ENCODE assay signal across 10 mouse cellular contexts in genomic region chr3:89966946-89967345, GRCm38 (mm10). TPM values are rescaled to one million over a fixed set of nuclear protein-coding genes. Genes with fewer than 3 reads are reported as not detected.
DNase-seq lines count a peak whose midpoint lies in the region; ATAC-seq and TF ChIP-seq lines count a peak whose summit lies in the region.
"Had no signal": no experiment of that assay in that cellular context is flagged by ENCODE, and none has a peak within 500 bp of the region (broad histone marks: within the 10 kb centered on the region; RNA-seq: fewer than 3 reads in every experiment).

No protein-coding gene starts in this region.

- H3K27ac ChIP-seq in gastrocnemius, adult 2 months: no peak overlapping the region
- no peak overlapping the region for H3K27ac ChIP-seq in liver, postnatal 0 days (ENCODE audit: low read depth)

- ATAC-seq in liver, postnatal 0 days: no peak
- no peak for ATAC-seq in inflammation-experienced regulatory T-cells, adult 6 months
- ATAC-seq: Patski had no signal

- H3K9ac ChIP-seq in liver, postnatal 0 days (replicated peaks): no peak overlapping the region
- H3K9ac ChIP-seq: heart, embryonic 12.5 days had no signal

- H3K4me3 ChIP-seq in gastrocnemius, adult 2 months: no peak overlapping the region
- no peak overlapping the region for H3K4me3 ChIP-seq in liver, postnatal 0 days (ENCODE audit: low read depth, low read length)
- H3K4me3 ChIP-seq: heart, embryonic 12.5 days had no signal

- no peak for DNase-seq in gastrocnemius, adult 2 months
- no peak for DNase-seq in gastrocnemius, adult 8-10 months (ENCODE audit: low spot score in 2 of 2)
- peak; percentile 63 for DNase-seq in 3T3-L1 (ENCODE audit: low read depth, low spot score)
- DNase-seq in R1 (ENCODE audit: low read depth, low spot score): peak; percentile 88
- DNase-seq in liver, postnatal 0 days: no peak
- no peak for DNase-seq in urinary bladder, adult 18-20 months (ENCODE audit: low spot score in 2 of 2)
- DNase-seq in urinary bladder, adult 2 months (ENCODE audit: low spot score): no peak

- no peaks in the 10 kb centered on the region for H3K36me3 ChIP-seq in liver, postnatal 0 days (replicated peaks; ENCODE audit: insufficient read depth, low read length)
- H3K36me3 ChIP-seq: heart, embryonic 12.5 days had no signal

- no peak overlapping the region for H3K4me2 ChIP-seq in liver, postnatal 0 days (ENCODE audit: low read depth, low read length)
- H3K4me2 ChIP-seq: heart, embryonic 12.5 days had no signal

- 67% methylated on average over 4 of the region's 4 CpGs for WGBS in liver, postnatal 0 days (ENCODE audit: insufficient replicate concordance)

- H3K9me3 ChIP-seq in liver, postnatal 0 days (ENCODE audit: low read length): no peaks in the 10 kb centered on the region
- H3K9me3 ChIP-seq: heart, embryonic 12.5 days had no signal

- peak; percentile 50 for TF ChIP-seq CTCF in gastrocnemius, adult 2 months (IDR thresholded peaks at IDR 0.05)
- TF ChIP-seq CTCF in liver, postnatal 0 days (IDR thresholded peaks at IDR 0.05; ENCODE audit: low read depth): peak; percentile 61

- peaks cover 2% of the 10 kb centered on the region; the same call in 1 of the 2 replicates for H3K4me1 ChIP-seq in liver, postnatal 0 days (ENCODE audit: insufficient read depth)

- intact Hi-C loops in gastrocnemius, adult 2 months (cut with DNase I): no loop called here

- peaks cover 2% of the 10 kb centered on the region; the same call in 1 of the 2 replicates for H3K27me3 ChIP-seq in liver, postnatal 0 days (ENCODE audit: insufficient read depth, low read length)
- H3K27me3 ChIP-seq: heart, embryonic 12.5 days; Patski had no signal

- TF ChIP-seq EP300 in liver, postnatal 0 days (IDR thresholded peaks at IDR 0.05; ENCODE audit: low read depth): no peak

RNA-seq across cellular contexts. Expression of gene Atp8b2, which starts 3.6 kb away (rescaled TPM):
- 1 to 10 TPM; 6.0 to 9.8 TPM for total RNA-seq in gastrocnemius, adult 2 months (2021)
- total RNA-seq in gastrocnemius, adult 8-10 months (2022): 1 to 10 TPM; 3.3 to 6.0 (median 4.3) TPM
- 0.88 and 1.4 TPM in 2 replicates for polyA plus RNA-seq in liver, postnatal 0 days (2015; fragmentation: Nextera tagmentation; extraction: Ambion mirVana)
- 10 to 100 TPM; 21.8 to 24.1 (median 22.9) TPM for polyA plus RNA-seq in inflammation-experienced regulatory T-cells, adult 6 months (2017; shearing (Covaris generic))
- 32.0 and 35.8 TPM in 2 replicates for polyA plus RNA-seq in urinary bladder, adult 2 months (2012; rRNA removed)

RNA-seq across cellular contexts. Expression of gene Hax1, which starts 31.6 kb away (rescaled TPM):
- 10 to 100 TPM; 52.2 to 57.7 TPM for total RNA-seq in gastrocnemius, adult 2 months (2021)
- 10 to 100 TPM; 47.1 to 65.2 (median 51.5) TPM for total RNA-seq in gastrocnemius, adult 8-10 months (2022)
- 95.6 and 99.6 TPM in 2 replicates for polyA plus RNA-seq in liver, postnatal 0 days (2015; fragmentation: Nextera tagmentation; extraction: Ambion mirVana)
- polyA plus RNA-seq in inflammation-experienced regulatory T-cells, adult 6 months (2017; shearing (Covaris generic)): 10 to 100 TPM; 59.6 to 87.0 (median 74.0) TPM
- 82.4 and 102 TPM in 2 replicates for polyA plus RNA-seq in urinary bladder, adult 2 months (2012; rRNA removed)

RNA-seq across cellular contexts. Expression of gene Il6ra, which starts 54.0 kb away (rescaled TPM):
- 1 to 10 TPM; 4.3 to 6.4 TPM for total RNA-seq in gastrocnemius, adult 2 months (2021)
- total RNA-seq in gastrocnemius, adult 8-10 months (2022): 10 to 100 TPM in 1 of 4 experiments, 1 to 10 TPM in 3; 1.6 to 11.5 (median 2.8) TPM
- 10.2 and 11.8 TPM in 2 replicates for polyA plus RNA-seq in liver, postnatal 0 days (2015; fragmentation: Nextera tagmentation; extraction: Ambion mirVana)
- 10 to 100 TPM in 2 of 3 experiments, 1 to 10 TPM in 1; 4.6 to 23.5 (median 19.0) TPM for polyA plus RNA-seq in inflammation-experienced regulatory T-cells, adult 6 months (2017; shearing (Covaris generic))
- polyA plus RNA-seq in urinary bladder, adult 2 months (2012; rRNA removed): 5.3 and 7.9 TPM in 2 replicates

Comparison
In these comparisons a context has a peak if more than half of its experiments do, and no peak if none do; other contexts are left out.
1. DNase-seq: peak in 3T3-L1 (single experiment) and R1 (single experiment); none in gastrocnemius, adult 2 months (single experiment), gastrocnemius, adult 8-10 months (0 of 2), liver, postnatal 0 days (single experiment), urinary bladder, adult 18-20 months (0 of 2) and urinary bladder, adult 2 months (single experiment).